Mouse (Mus musculus) myocyte (in vitro differentiated cells): ENCODE results near the gene Bcl6.

Source experiments
- CEBPB ChIP-seq: IDR thresholded peaks from 2 replicates; pipeline ENCODE4 v1.6.1; 2011; ENCODE audit warnings: mild to moderate bottlenecking, moderate library complexity; ENCODE audit not compliant: poor library complexity, insufficient read depth, severe bottlenecking
- E2F4 ChIP-seq: IDR thresholded peaks from one replicate; pipeline ENCODE4 v1.6.1; 2011; ENCODE audit warnings: mild to moderate bottlenecking, control low read depth, moderate library complexity; ENCODE audit not compliant: insufficient read depth
- MAX ChIP-seq: IDR thresholded peaks from one replicate; pipeline ENCODE4 v1.6.1; 2011; ENCODE audit warnings: low read depth, mild to moderate bottlenecking, control low read depth
- MYOD1 ChIP-seq, 3 experiments: IDR thresholded peaks; one replicate each; pipeline ENCODE4 v1.6.1; 2011; ENCODE audit warnings: control low read depth in 2 of 3, low read depth in 2 of 3, mild to moderate bottlenecking in 2 of 3, moderate library complexity in 1 of 3; ENCODE audit not compliant: insufficient read length in 2 of 3, control insufficient read depth in 1 of 3
- MYOG ChIP-seq, 3 experiments: IDR thresholded peaks; one replicate each; pipeline ENCODE4 v1.6.1; 2011; ENCODE audit warnings: control low read depth in 2 of 3, low read depth in 2 of 3, mild to moderate bottlenecking in 2 of 3; ENCODE audit not compliant: insufficient read length in 2 of 3, control insufficient read depth in 1 of 3, insufficient read depth in 1 of 3
- POLR2A ChIP-seq: IDR thresholded peaks from one replicate; pipeline ENCODE4 v1.6.1; 2011; ENCODE audit warnings: low read depth, mild to moderate bottlenecking, control low read depth, moderate library complexity; ENCODE audit not compliant: insufficient read length
- POLR2AphosphoS2 ChIP-seq: IDR thresholded peaks from one replicate; pipeline ENCODE4 v1.6.1; 2011; ENCODE audit warnings: low read depth, control low read depth; ENCODE audit not compliant: insufficient read length
- REST ChIP-seq: IDR thresholded peaks from one replicate; pipeline ENCODE4 v1.6.1; 2011; ENCODE audit warnings: mild to moderate bottlenecking, control low read depth, moderate library complexity; ENCODE audit not compliant: insufficient read depth, insufficient read length
- SRF ChIP-seq: IDR thresholded peaks from one replicate; pipeline ENCODE4 v1.6.1; 2011; ENCODE audit warnings: low read depth; ENCODE audit not compliant: control insufficient read depth, insufficient read length
- TCF12 ChIP-seq: IDR thresholded peaks from one replicate; pipeline ENCODE4 v1.6.1; 2011; ENCODE audit warnings: mild to moderate bottlenecking, control low read depth; ENCODE audit not compliant: poor library complexity, insufficient read depth, severe bottlenecking
- TCF3 ChIP-seq: IDR thresholded peaks from one replicate; pipeline ENCODE4 v1.6.1; 2011; ENCODE audit warnings: low read depth, control low read depth; ENCODE audit not compliant: insufficient read length
- USF1 ChIP-seq: IDR thresholded peaks from one replicate; pipeline ENCODE4 v1.6.1; 2011; ENCODE audit warnings: low read depth, mild to moderate bottlenecking, control low read depth, moderate library complexity

GRCm38 (mm10) chr16:23964706-23965367 lies 23.8 kb downstream of the Bcl6 start:
- no peak for TF ChIP-seq USF1
- no peak for TF ChIP-seq POLR2A
- no peak for TF ChIP-seq REST
- TF ChIP-seq MYOD1 (IDR thresholded peaks at IDR 0.05; ENCODE audit: control insufficient read depth in 1 of 3, insufficient read length in 2 of 3, low read depth in 2 of 3), result no peak
- TF ChIP-seq SRF, result no peak
- TF ChIP-seq MAX, result no peak
- no peak for TF ChIP-seq TCF12
- TF ChIP-seq MYOG (IDR thresholded peaks at IDR 0.05; ENCODE audit: control insufficient read depth in 1 of 3, insufficient read depth in 1 of 3, insufficient read length in 2 of 3, low read depth in 2 of 3), result no peak
- TF ChIP-seq E2F4, result no peak
- TF ChIP-seq POLR2AphosphoS2, result no peak
- TF ChIP-seq CEBPB, result no peak
- TF ChIP-seq TCF3, result no peak
